Mouse (Mus musculus): ENCODE data around the gene Gkap1.

Gkap1 gene

DNA sequence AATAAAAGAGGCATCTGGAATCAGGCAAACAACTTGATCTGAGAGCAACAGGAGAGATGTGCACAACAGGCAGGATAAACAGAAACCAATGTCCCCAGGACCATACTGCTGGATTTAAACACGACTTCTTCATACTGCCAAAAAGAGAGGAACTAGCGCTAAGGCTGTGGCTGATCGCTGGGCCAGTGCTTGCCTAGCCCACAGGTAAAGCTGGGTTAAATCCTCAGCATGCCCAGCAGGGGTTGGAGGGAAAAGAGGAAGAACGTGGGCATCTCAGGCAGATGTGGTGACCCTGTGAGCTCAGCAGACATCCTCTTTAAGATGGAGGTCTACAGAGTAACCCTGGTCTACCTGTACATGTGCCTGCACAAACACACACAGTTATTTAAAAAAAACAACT, 70.5 kb downstream of the Gkap1 start:
- no peak for DNase-seq (ENCODE audit: extremely low read depth, insufficient read length, low spot score)

DNA sequence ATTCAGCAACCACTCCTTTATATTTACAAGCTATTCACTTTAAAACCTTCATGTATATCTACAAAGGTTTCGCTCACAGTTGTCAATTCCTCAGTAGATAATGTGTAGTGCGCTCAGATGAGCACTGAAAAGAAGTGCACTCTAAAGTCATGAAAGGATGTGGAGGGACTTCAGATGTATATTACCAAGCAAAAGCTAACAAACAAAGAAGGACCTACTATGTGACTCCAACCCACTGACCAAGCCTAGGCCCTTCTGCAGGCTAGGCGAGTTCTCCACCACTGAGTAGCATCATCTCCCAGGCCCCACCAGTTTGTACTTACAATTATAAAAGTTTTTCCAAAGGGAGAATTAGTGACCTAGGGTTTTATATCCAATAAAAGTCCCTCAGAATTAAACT, 71.3 kb downstream of the Gkap1 start:
- no peak for DNase-seq (ENCODE audit: extremely low read depth, insufficient read length, low spot score)

DNA sequence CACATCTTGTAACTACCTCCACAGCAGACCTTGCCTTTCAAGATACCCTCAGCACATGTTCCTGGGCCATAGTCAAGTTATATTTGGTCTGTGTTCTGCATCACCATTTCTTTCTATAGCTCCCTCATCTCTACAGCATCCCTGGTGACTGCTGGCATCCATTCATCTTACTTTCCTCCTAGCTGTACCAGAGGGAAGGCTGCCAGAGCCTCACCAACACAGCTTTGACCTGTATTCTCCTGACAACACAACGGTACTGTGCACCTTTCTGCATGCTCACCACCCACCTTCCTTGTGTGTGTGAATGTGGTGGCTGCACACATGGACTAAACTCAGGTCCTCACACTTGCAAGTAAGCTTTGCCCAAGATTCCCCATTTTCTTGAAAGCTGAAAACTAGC, 72.6 kb downstream of the Gkap1 start:
- no peak for DNase-seq (ENCODE audit: extremely low read depth, insufficient read length, low spot score)

DNA sequence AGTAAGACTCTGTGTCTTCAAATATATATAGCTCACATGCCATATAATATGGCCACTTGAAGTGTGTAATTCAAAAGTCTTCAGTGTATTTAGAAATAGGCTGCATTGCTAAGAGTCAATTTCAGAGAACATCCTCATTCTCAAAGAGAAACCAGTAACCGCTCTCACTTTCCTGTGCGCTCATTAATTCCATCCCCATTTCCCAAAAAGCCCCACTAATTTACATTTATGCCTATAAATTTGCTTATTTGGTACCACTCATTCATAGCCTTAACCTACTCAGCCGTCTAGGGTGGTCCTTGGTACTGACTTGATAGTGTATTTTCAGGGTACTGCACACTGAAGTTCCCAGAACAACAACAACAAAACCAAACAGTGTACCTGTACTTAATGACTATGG, 73.6 kb downstream of the Gkap1 start:
- DNase-seq (ENCODE audit: extremely low read depth, insufficient read length, low spot score): no peak

DNA sequence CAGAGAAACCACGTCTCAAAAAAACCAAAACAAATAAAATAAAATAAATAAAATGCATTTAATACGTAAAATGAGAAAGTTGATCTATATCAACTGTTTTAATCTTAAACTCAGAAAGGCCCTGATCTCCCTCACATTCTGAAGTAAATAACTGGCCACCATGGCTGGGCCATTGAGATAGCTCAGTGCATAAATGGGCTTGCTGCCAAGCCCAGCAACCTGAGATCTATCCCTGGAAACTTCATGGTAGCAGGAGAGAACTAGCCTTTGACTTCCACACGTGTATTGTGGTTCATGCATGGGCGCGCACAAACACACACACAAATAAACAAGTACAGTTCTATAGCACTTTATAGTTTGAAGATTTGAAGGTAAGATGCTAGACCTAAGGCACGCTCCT, 74.2 kb downstream of the Gkap1 start:
- no peak for DNase-seq (ENCODE audit: extremely low read depth, insufficient read length, low spot score)

DNA sequence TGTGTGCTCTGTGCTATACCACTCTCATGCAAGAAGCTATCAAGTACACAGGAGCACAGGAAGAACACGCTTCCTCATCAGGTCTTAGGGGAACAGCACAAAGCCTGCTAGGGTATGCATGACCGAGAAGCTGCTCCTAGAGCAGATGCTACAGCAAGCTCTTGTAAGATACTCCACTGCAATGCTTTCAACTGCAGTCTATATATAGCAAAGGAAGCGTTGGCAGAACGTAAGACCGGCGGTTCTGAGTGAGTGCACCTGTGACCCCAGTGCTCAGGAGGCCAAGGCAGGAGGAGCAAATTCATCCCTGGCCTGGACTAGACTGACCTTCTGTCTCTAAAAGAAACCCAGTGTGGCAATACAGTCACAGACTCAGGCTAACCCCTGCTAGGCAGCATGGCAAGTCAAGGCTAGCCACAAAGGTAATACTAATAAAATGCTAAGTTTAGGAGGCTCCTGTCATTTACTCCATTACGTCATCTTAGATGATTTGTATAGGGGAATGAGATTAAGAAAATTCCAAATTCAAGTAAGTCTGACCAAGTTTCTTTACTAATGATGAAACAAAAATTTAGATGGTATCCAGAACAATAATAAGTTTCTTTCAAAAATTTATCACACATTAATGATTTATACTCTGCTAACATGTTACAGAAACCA, 77.4 kb downstream of the Gkap1 start:
- DNase-seq (ENCODE audit: extremely low read depth, insufficient read length, low spot score): no peak

DNA sequence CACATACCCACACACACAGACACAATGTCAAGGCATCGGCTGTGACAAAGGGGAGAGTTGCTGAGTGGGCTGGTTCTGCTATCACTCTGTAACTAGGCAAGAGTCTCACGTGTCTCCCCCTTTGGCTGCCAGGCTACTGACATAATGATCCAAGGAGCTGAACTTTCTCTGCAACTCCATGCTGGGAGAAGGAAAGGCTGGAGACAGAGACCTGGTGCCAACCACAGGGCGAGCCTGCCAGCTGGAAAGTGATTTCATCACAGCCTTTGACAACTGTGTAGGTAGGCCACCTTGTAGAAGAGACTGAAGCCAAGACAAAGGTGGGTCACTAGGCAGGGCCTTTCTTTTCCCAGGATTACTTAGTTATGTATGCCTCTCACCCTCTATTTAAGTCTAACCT, 78.3 kb downstream of the Gkap1 start:
- no peak for DNase-seq (ENCODE audit: extremely low read depth, insufficient read length, low spot score)

DNA sequence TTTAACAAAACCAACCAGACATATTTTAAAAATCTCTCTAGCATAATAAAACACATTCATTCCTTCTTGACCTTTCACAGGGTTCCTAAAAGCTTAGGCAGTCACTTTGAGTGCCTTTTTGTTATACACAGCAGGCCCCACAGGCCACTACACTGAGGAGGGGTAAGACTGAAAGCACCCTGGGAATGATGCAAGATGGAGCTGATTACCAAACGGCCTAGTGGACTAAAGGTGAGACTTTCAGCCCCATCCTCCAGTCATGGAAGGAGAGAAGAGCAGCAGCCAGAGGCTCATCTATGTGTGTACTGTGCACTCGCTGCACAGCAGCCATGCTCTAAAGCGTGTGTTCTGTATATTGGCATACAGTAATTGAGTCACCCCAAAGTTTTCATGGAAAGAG, 80.6 kb downstream of the Gkap1 start:
- no peak for DNase-seq (ENCODE audit: extremely low read depth, insufficient read length, low spot score)

DNA sequence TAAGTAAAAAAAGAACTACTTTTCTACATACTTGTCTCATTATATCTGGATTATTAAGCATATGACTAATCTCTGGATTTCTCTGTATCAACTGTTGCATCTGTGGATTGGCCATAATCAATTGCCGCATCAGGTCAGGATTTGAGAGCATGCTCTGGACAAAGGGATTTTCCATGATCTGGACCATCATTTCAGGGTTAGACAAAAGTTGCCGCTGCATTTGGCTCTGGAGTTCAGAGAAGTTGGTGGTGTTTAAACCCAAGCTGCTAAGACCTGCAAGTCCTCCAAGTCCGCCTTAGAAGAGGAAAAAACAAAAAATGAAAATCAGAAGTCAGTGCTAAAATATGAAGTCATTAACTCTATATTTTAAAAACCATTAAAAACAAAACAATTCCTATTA, 82.3 kb downstream of the Gkap1 start:
- no peak for DNase-seq (ENCODE audit: extremely low read depth, insufficient read length, low spot score)

DNA sequence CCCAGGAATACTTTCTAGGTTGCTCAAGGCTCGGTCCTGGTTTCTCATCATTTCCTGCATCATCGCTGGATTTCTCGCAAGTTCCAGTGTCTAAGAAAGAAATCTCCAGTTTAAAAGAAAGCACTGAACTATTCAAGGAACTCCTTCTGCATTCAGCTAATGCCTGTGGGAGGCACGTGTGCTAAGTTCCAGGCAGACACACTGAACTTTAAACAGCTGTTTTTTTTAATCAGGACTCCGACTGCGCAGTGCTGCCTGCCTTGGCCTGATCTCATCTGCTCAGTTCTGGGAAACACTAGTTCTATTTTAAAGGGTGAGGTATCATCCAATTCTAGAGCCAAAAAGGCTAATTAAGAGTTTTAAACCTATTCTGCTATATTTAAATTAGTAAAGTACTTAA, 83.4 kb downstream of the Gkap1 start:
- DNase-seq (ENCODE audit: extremely low read depth, insufficient read length, low spot score): no peak

DNA sequence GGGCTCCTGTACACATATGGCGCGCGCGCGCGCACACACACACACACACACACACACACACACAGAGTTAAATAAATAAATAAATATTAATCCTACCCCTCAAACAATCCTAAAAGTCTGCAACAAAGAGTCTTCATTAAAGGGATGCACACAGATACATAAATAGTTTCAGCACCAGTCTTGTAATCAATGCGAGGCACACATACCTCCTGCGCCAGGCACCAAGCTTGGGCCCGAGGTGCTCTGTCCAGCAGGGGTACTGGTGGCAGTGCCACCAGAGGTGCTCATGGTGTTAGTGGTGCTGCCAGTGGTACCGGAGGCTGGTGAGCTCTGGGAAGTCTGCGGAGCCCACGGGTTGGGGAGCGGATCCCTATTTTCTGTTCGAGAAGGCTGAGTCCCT, 84.0 kb downstream of the Gkap1 start:
- DNase-seq (ENCODE audit: extremely low read depth, insufficient read length, low spot score): no peak

DNA sequence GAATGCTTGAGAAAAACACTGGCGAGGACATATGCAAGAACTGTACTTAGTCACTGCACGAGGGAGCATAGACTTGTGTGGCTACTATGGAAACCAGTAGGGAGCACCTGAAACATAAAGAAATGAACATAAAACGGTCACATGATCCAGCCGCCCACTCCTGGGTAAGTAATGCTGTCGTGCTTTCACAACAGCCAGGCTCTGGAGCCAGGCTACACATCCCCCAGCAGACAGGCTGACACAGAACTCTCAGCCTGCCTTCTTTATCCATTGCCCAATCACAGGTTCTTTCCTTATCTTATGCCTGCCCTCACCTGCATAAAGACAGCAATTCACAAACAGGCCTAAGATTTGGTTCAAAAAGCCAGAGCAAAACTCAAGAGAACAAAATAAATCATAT, 86.0 kb downstream of the Gkap1 start:
- no peak for DNase-seq (ENCODE audit: extremely low read depth, insufficient read length, low spot score)

DNA sequence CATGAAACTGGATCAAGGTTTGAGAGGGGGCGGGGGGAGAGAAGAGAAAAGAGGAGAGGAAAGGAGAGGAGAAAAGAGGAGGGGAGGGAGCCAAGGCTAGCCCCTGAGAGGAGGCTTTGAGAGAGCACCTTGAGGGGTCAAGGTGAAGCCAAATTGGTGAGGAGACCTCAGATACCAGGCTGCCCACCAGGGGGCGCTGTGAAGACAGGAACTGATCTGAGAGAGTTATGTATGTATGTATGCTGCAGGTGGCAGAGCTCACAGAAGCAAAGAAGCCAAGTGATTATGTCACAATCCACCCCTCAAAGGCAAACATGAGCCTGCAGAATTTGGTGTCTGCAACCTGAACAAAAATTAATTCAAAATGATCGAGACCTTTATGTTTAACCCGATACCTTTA, 87.1 kb downstream of the Gkap1 start:
- DNase-seq (ENCODE audit: extremely low read depth, insufficient read length, low spot score): no peak

DNA sequence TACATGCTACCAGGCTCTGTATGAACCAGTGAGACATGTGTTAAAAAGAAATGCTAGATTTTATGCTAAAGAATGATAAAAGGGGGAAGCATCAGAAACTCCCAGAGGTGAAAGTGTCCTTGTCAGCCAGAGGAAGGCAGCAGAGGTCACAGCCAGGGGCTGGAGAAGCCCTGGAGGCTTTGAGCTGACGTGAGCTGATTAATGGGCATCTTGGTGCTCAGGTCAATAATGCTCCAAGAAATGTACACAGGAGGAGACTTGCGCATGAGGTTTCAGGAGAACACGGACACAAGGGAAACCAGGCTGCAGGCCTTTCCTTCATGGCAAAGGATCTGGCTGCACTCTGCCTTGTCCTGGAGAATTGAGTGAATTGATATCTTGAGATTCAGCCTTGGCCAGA, 87.7 kb downstream of the Gkap1 start:
- no peak for DNase-seq (ENCODE audit: extremely low read depth, insufficient read length, low spot score)

DNA sequence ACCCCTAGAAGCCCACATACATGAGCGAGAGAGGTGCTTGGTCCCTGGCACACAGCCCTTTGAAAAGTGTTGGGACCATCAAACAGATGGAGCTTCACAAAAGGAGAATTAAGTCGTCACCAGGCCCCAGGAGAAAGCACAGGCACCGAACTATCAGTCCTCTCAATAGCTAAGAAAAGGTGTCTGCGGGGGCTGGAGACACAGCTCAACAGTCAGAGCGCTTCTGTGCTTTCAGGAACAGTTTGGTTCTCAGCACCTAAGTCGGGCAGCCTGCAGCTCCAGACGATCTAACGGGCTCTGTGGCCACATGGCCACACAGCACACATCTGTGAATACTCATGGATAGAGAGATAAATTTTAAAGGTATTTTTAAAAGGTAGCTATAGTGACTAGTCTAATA, 89.2 kb downstream of the Gkap1 start:
- DNase-seq (ENCODE audit: extremely low read depth, insufficient read length, low spot score): no peak

DNA sequence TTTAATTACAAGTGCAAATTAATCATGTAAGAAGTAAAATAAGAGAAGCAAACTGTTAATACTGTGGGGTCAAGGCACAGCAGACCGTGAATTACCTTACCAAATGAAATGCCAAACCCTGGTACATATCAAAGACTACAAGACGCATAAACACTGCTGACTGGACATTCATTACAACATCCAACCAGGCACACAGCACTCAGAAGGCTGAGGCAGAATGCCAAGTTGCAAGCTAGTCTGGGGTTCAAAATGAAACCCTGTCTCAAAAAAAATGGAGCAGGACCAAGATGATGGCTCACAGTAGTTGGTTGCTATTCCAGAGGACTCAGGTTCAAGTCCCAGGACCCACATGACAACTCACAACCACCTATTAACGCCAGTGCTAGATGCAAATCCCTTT, 91.4 kb downstream of the Gkap1 start:
- DNase-seq (ENCODE audit: extremely low read depth, insufficient read length, low spot score): no peak

Measured in 3134 (cell line).